Mouse (Mus musculus) monocyte, adult 59 days (primary cell): ENCODE measurements around the gene Lyz1. TPM values are rescaled to one million over a fixed set of nuclear protein-coding genes. Genes with fewer than 3 reads are reported as not detected.

Source experiments
- total RNA-seq, 2 experiments: library from RNA; stranded (reverse); gene quantifications; one replicate each; pipeline ENCODE4 v1.2.4; 2023

Lyz1 gene
- total RNA-seq = 1,000 to 10,000 TPM; 1,464 to 1,772 TPM

GRCm38 (mm10) chr10:117292671-117293070 lies at the start of gene Lyz1:
Gene Lyz1 (minus strand): TSS chr10:117292868.

GRCm38 (mm10) chr10:117282049-117282448 lies 10.6 kb downstream of the Lyz1 start, which contains the start of gene Lyz2:
Gene Lyz2 (minus strand): TSS chr10:117282321.

GRCm38 (mm10) chr10:117238603-117239002 lies 54.1 kb downstream of the Lyz1 start, which contains the start of gene 9530003J23Rik:
Gene 9530003J23Rik (minus strand): TSS chr10:117238703.

Other genes starting within 250 kb of the Lyz1 start
- not detected for gene Lrrc10, start 247.5 kb downstream of the Lyz1 start, total RNA-seq
- gene Cct2, start 229.1 kb downstream of the Lyz1 start, total RNA-seq = 100 to 1,000 TPM; 134 to 141 TPM
- gene Frs2, start 144.3 kb downstream of the Lyz1 start, total RNA-seq = 10 to 100 TPM; 20.8 to 22.4 TPM
- 10 to 100 TPM; 50.0 to 51.0 TPM for gene Yeats4, start 68.4 kb downstream of the Lyz1 start, total RNA-seq
- gene 9530003J23Rik, start 54.2 kb downstream of the Lyz1 start, total RNA-seq = not detected
- gene Lyz2, start 10.5 kb downstream of the Lyz1 start, total RNA-seq = over 10,000 TPM; 14,740 to 17,541 TPM
- gene Cpsf6, start 87.1 kb upstream of the Lyz1 start, total RNA-seq = 10 to 100 TPM; 53.7 to 58.6 TPM